Mouse (Mus musculus): Measurements from ENCODE around the gene Phpt1. TPM values are rescaled to one million over a fixed set of nuclear protein-coding genes. Genes with fewer than 3 reads are reported as not detected.
A peak's percentile ranks its signal among the peaks of the same experiment; 100 is the strongest.

The Phpt1 gene
- 100 to 1,000 TPM; 100 to 101 TPM for total RNA-seq (2021)

DNA sequence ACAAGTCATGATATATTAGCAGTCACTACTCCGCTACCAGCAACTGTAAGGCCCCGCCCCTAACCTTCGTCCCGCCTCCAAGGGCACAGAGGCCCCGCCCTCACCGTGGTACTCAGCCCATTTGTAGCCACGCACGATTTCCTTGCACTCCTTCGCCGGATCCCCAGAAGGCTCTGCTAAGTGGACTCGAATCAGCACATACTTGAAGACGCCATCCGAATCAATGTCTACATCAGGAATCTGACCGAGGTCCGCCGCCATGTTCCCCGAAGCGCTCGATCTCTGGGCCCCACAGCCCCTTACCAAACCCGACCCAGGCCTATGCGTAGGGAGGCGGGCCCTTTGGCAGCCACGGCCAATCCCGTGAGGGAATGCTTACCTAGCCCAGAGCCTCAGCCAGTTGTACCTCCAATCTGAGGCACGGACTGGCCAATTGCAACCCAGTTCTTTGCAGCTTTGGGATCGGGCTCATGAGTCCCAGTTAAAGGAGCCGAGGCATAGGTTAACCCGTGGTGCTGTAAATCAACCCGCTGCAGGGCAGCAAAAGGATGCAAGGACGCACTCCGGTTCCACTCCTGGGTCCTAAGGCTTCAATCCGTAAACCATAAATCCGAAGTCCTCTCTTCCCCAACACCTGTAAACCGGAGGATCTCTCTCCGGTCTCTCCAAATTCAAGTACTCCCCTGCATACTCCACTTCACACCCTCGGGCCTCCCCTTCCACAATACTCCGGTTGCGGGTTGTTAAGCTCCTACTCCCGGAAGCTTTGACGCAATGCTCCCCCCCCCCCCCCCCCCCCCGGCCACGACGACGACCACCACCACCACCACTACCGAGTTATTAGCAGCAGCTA is at the start of gene Phpt1, which contains the start of gene Mamdc4:
Phpt1 (minus strand) TSS at position 646 of the 853 bp plus-strand sequence.
Mamdc4 (minus strand) TSS at position 267 of the 853 bp plus-strand sequence.
- DNase-seq: peak; percentile 96

DNA sequence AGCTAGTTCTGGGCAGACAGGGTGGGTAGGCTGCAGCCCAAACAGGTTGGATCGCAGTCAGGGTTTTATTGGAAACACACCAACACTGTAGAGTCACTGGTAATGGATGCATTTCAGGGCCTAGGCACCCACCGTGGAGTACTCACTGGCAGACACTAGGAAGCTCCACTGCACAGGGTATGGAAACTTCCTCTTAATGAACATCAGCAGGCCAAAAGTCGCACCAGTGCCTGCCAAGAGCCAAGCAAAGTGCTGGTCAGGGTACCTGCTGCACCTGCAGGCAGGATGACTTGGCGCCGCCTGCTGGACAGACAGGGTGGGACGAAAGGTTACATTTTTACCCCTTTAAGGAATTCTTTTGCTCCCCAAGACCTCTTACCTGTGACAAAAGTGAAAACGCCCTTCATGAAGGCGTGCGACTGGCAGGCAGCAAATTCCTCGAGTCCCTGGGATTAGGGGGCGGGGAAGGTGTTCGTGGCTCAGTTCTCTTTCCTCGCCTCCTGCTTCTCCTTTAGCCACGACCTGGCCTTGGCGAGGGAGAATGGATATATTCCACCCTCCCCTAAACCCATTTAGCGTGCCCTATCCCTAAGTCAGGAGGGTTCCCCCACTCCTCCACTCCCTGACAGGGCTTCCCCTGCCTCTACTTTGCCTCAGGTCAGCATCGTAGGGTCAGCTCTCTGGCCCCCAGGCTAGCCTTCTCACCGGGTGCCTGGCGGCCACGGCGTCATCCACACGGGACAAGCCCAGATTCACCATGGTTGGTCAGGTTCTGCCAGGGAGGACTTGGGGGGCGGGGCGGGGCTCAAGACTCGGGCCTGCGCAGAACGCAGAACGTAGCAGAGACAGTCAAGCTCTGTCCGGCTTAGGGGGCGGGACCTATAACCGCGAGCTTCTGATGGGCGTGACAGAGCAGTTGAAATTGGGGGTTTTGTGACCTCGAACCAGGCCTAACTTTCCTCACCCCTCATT is 46.5 kb upstream of the Phpt1 start, which contains the start of gene Tmem141:
Tmem141 (minus strand) TSS at position 777 of the 972 bp plus-strand sequence.
- peak; percentile 92 for DNase-seq

DNA sequence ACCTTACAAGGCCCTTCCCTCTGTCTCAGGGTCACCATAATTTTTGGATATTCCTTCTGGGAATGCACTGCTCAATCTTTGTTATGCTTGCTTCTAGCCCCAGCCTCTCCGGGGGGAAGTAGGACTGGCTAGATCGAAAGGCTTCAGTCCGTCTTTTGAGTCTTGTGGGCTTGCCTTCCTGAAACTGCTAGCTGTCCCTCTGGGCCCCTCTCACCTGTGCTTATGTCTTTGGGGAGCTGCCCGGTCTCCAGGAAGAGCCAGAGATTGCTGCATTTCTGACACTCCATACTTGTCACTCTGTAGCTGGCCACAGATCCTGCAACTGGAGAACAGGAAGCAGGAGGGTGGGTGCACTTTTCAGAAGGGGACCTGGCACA is 45.8 kb upstream of the Phpt1 start:
- no peak for DNase-seq

DNA sequence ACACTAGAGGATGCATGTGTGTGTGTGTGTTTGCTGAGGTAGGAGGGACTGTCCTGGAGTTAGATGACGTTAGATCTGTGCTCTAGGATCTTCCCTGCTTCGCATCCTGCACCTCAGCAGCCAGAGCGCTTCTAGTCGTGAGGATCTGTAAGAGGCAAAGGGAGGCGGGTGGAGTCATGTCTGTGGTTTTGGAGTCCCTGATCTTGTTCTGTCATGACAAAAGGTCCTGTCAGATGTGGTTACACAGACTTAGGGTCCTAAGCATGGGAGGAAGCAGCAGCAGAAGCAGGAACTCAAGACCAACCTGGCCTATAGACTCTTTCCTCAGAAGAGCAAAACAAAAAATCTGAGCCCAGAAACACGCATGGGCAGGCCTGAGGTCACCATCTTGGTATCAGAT is 45.4 kb upstream of the Phpt1 start:
- no peak for DNase-seq

DNA sequence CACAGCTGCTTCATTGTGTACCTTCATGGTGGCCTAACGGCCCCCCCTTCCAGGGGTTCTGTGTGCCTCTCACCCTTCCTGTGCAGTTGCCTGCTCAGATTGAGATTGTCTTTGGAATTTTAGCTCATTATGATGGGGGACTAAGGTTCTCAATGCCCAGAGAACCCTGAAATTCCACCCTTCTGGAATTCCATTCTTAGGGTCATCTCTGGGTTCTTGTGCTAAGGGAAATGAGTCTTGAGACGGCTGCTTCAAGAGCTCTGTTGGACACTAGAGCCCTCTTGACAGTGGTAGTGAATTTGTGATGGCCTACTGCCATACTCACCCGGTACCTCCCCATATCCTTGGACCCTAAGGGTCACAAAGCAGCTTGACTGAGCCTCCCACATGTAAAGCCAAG is 42.6 kb upstream of the Phpt1 start, which contains the start of gene Ccdc183:
Ccdc183 (minus strand) TSS at position 101 of the 400 bp plus-strand sequence.
- DNase-seq: no peak

DNA sequence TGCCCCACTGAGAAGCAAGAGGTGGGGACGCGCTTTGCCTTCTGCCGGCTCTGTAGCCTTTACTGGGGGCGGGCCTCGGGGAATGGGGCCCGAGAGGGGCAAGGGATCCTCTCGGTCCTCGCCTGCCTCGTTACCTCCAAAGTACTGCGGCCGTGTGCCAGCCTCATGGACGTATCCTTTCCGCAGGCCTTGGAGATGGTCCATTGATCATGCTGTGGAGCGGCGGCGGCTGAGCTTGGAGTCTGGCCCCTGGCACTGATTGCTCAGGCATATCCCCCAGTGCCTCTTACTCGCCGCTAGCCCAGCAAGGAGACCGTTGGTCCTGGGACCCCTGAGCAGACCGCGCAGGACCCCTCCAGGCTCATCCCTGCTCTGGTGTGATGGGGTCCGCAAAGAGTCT is 41.4 kb upstream of the Phpt1 start:
- no peak for DNase-seq

DNA sequence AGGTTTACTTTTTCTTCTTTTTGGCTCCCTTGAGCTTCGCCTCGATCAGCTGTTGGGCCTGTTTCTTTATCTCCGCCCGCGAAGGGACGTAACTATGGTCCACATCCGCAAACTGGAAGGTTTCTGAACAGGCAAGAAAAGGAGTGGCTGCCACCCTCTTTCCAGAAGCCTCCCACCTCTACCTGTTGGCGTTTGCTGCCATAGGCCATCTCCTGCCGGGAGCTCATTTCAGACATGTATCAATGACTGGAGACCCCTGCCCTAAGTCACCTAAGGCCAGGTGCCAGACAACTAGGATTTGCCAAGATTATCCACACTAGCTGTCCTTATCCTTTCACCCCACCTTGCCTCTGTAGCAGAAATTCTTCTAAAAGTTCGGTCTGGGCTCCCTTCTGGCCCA is 33.6 kb upstream of the Phpt1 start:
- DNase-seq: no peak

DNA sequence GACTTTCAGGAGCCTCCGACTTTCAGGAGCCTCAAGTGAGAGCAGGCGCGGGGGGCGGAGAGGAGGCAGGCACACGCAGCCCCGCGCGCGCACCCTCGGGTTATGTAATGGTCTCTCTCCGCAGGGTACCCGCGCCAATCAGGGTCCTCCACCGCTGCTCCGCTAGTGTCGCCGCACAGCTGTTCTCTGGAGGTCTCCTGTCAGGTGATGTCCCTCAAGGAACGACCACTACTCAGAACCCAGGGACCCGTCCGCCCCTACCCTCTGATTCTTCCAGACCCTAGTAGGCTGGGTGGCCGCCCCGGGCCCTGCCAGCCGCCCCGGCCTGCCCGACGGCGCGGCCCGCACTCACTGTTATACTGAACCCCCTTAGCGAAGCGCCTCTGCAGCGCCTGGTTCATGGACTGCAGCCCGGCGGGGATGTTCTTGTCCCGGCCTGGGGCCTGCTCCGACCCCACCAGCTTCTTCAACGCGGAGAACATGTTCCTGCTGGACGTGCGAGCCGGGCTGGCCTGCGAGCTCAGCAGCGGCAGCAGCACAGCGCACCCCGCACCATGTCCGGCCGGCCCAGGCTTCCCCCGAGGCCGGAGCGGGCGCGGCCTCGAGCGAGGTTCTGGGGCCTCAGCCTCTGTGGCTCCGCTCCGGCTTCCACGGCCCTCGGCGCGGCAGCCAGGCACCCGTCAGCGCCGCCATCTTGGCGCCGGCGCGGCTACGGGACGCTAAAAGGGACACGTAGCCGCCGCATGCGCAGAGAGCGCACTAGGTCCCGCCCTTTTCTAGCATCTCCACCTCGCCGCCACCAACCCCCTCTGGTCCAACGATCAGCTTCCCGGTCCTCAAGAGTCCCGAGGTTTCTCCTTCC is 33.0 kb upstream of the Phpt1 start, which contains the start of gene Rabl6:
Rabl6 (minus strand) TSS at position 761 of the 862 bp plus-strand sequence.
- DNase-seq: peak; percentile 91

DNA sequence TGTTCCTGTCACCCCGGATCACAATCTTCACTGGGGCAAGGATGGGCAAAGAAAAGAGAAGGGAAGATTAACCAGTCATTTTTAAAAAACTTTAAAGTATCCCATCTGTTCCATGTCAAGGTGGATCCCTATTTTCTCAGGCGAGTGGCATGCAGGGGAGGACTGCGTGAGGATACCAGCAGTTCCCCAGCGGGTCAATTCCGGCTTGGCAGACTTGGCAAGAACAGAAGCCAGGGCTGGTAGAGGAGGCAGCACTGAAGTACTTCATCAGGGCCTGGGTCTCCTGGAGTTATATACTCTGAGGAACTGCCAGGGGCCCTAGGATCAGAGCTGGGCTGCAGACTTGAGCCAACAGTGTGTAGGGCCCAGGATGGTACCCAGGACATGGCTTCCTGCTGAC is 27.5 kb upstream of the Phpt1 start:
- DNase-seq: no peak

DNA sequence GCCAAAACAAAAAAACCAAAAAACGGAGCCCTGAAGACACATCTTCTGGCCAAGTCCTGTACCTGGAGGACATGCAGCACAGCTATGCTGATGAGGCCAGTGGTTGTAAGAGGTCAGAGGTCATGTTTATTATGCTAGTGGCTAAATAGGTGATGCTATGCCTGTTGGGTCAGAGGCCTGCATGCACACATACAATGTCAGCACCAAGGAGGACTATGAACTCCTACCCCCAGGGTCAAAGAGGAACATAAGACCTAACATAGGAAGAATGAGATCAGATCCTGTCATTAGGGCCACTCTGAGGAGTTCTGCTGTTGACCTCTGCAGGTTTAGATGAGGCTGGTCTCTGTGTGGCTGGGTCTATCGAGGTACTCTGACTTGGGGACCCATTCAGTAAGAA is 25.0 kb upstream of the Phpt1 start:
- no peak for DNase-seq

DNA sequence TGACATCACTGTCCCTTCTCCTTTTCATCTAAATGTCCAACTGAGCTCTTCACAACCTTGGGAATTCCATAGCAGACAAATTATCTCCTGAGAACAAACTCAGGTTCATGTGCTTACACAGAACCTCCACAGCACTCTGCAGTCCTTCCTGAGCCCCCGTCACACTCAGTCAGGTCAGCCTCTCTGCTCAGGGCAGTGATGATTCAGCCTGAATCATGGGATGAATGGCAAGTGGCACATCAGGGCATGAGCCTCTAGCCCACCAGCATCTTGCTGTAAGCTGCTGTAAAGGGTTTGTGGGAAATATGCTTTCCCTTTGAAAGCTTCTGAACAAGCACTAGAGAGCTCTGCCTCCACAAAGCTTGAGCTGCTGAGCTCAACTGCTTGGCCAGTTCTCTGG is 23.7 kb upstream of the Phpt1 start:
- DNase-seq: no peak

DNA sequence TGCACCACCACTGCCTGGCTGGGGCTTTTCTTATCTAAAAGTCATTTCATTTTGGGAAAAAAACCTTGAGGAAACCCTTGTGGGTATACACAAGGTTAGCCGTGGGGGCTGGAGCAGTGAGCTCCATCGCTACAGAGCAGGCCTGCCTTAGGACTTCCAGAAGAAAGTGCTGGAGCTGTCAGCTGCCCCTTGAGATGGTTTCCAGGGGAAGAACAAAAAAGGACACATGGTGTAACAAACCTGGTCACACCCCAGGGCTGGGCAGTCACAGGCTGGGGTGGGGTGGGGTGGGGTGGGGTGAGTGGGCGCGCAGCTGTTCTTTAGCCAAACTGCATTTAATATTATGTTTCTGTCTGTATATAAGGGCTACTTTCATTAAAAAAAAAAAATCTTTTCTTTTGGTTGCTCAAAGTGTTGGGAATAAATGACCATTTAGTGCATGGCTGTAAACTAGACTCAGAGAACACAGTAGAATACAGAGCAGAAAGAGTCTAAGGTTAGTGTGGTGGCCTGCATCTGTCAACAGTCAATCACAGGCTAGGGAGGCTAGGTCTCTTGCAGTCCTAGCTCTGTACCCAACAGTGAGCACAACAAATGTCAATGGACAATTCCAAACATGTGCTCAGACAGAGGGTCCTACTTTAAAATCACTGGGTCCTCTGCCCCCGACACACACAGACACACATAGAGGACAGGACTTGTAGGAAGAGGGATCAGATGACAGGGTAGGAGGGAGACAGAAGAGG is 21.9 kb upstream of the Phpt1 start:
- no peak for DNase-seq

DNA sequence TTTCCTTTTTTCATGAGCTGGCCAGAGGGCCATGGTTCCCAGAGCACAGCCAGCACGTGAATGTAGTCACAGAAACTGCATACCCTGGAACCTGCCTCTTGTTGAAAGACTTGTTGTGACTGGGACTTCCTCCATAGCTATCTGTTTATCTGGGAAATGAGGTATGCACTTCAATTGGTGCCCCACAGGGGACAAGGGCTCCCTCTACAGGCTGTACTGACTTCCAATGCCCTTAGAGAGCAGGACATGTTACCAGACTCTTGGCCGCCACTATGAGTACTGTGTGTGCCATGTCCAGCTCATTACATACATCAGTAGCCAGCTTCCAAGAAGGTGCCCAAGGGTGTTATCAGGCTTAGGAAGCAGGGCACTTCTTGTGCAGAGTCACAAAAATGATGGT is 16.8 kb upstream of the Phpt1 start:
- DNase-seq: no peak

DNA sequence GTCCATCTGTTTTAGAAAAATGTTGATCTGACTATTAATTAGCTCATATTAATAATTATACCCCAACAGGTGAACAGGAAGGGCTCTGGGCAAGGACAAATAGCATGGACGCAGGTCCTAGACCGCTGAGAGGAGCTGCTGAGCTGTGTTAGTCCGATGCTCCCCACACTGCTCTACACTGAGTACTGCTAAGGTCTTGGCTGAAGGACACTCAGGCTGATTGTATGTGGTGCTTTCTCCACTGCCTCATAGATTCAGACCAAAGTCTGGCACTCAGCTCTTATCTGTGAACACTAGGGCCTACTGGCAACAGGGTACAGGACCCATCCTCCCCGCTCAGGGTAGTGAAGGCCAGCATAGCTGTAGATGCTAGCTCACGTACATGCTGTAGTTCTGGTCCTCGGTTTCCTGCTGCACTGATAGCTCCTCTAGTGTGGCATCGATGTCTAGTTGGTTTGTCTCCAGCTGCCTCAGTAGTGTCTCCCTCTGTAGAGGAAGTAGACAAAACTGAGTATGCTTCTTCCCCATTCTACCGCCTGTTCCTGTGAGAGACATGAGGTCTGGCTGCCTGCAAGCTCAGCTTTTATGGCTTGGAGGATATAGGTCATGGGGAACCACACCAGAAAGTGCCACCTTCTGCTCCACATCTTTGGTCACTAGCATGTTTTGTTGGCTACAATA is 13.3 kb upstream of the Phpt1 start:
- no peak for DNase-seq

DNA sequence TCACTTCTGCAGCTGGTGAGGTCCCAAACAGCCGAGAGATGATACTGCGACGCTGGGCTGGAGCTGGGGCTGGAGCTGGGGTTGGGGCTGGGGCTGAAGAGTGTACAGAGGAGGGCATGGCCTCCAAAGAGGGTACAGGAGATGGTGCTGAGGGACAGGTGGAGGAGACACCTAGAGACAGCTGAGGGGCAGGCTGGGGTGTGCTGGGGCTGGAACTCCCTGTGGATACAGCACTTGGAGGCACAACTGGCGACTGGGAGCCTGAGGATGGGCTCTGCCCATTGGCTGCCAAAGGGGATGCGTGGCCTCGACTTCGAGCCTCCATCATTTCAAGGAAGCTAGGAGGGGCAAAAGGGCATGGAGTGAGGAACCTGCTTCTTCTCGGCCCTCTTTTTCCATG is 12.3 kb upstream of the Phpt1 start:
- DNase-seq: no peak

DNA sequence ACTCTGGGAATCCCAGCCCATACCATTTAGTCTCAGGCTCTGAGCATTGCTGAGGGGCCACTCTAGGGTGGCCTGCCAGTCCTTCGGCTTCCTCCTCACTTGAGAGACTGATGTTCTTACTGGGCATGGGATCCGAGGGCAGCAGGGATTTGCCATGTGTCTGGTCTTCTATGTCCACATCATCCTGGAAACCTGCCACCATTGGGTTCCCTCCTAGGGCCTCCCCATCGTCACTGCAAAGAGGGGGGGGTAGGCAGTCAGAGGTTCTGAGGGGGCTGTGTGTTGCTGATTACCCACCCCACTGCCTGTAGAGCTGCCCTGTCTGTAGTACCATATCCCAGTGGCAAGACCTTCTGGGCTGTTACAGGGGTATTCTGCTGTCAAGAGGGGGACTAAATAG is 10.6 kb upstream of the Phpt1 start:
- peak; percentile 10 for DNase-seq

DNA sequence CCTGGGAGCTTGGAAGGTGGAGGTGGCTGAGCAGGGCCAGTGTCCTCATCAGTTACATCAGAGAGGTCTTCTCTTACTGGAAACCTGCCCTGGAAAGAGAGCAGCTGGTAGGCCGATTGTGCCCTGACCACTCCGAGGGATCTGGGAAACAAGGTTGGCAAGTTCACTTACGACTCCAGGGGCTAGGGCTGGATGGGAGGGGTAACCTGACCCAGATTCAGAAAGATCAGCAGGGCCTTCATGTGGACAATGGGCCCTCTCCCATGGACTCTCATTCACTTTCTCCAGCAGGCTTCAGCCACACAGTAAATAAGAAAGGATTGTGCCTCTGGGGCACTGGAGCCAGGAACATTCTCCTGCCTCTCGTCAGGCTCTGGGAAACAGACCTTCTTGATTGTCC is 9.8 kb upstream of the Phpt1 start:
- peak; percentile 4 for DNase-seq

DNA sequence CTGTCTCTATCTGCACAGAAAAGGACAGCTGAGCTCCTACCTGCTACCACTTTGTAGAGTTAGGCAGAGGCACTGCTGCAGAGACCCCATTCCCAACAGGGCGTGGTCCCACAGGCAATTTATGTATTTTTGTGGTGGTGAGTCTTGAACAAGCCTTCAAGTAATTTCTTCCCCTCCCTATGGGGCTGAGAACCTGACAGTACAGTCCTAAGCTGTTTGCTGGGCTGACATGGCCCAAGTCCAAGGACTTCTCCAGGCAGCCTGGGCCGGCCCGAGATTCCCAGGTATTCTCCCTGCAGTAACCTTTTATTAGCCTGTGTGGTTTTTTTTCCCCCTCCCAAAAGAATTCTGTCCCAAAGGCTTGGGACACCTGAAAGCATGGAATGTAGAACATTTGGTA is 9.1 kb upstream of the Phpt1 start:
- peak; percentile 9 for DNase-seq

DNA sequence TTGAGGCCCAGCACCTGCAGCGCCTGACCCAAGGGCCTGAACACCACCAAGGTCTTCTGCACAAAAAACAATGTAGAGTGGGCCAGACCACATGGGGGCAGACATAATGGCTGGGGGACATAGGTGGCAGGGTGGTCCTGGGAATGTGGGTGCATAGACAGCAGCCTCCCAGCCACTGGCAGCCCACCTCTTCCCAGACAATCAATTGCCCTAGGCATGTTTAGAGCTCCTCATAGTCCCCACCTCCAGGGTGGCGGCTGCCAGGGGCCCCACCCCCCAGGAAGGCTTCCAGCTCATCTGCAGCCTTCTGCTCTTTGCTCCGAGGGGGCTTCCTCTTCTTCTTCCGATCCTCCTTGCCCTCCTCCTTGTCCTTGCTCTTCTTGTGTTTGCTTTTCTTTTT is 8.5 kb upstream of the Phpt1 start:
- DNase-seq: no peak

DNA sequence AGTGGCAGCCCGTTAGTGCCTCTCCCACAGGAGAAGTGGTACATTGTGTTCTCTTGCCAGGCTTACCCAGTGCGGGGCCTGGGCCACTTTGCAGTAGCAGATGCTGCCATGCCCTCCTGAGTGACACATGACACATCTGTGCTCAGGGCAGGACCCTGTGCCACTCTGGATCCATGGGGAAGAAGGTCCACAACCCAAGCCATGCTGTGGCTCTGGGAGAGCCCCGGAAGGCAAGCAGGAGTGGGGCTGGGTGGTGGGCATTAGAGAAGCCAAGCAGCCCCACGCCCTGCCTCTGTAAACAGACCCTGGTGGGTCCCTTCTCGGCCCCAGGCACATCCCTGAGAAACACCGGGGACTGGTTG is 8.1 kb upstream of the Phpt1 start:
- DNase-seq: peak; percentile 14

Data from heart, postnatal 4 days (tissue).